Mouse (Mus musculus): ENCODE measurements around the gene Sytl2. TPM values are rescaled to one million over a fixed set of nuclear protein-coding genes. Genes with fewer than 3 reads are reported as not detected.

The Sytl2 gene
- polyA plus RNA-seq, 1 experiment from 2014 or later: 8.9 TPM

DNA sequence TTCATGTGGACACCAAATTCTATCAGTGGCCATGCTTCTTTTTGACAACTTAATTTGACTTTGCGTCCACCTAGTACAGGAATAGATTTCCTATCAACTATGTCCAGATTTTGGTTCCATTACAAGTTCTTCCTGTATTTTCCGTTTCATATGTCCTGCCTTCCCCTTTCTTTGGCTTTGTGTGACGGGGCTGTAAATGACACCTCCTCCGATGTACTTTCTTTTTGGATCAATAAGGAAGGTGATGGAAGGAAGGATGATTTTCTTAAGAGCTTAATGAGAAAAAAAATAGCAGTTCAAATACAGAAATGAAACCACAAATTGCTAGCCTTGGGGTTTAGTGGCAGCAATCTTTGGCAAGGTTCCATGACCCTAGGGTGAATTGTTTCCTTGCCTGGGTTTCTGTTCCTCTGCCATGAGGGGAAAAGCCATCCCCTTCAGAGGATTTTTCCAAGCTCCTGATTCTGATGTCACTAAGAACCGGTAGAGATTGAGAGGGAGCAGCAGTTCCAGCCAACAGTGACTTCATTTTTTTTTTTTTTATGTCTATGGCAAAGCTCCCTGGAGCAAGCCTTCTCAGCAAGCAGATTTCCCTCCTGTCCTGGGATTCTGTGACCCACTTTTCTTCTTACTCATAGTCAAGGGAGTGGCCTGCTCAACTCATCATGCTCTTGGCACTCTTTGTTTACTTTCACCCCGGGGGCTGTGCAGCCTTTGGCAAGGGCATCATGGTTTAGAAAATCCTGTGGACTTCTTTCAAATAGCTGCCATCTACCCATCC lies 68.2 kb downstream of the Sytl2 start:
- no peak overlapping the region for H3K9ac ChIP-seq (replicated peaks)
- no peaks in the 10 kb centered on the region for H3K4me1 ChIP-seq (replicated peaks)
- ATAC-seq (ENCODE audit: insufficient number of reproducible peaks, insufficient read depth, low FRiP score, low TSS enrichment, low read depth): no peak
- no peak overlapping the region for H3K4me2 ChIP-seq
- no peak overlapping the region for H3K4me3 ChIP-seq (replicated peaks)
- no peaks in the 10 kb centered on the region for H3K9me3 ChIP-seq
- 85% methylated on average over 6 of the region's 6 CpGs for WGBS
- H3K36me3 ChIP-seq: no peaks in the 10 kb centered on the region
- peaks cover 4% of the 10 kb centered on the region; the same call in 1 of the 2 replicates for H3K27me3 ChIP-seq
- no peak overlapping the region for H3K27ac ChIP-seq

DNA sequence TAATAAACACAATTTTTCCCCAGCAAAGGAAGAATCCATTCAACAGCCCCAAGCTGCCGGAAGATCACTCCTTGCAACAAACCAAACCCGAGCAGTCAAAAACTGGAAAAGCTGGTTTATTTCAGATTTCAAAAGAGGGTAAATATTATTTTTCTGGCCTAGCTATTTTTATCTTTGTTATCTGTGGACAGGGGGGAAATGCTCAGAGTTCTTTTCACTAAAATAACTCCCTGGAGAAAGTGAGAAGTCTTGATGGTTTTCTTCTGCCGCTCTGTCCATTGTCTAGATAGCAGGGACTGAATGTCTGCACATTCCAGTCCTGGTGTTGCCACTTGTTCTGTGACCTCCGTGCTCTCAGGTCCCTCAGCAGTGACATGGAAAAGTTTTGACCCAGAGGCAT lies 70.8 kb downstream of the Sytl2 start:
- Histone ChIP-seq H3K27me3 (no peaks in the 10 kb centered on the region), H3K4me3 (replicated peaks) (no peak overlapping the region), H3K9me3 (no peaks in the 10 kb centered on the region), H3K27ac (no peak overlapping the region), H3K4me1 (replicated peaks) (no peaks in the 10 kb centered on the region), H3K36me3 (no peaks in the 10 kb centered on the region), H3K4me2 (no peak overlapping the region), H3K9ac (replicated peaks) (no peak overlapping the region)
- WGBS: 79% methylated on average over 4 of the region's 4 CpGs
- ATAC-seq (ENCODE audit: insufficient number of reproducible peaks, insufficient read depth, low FRiP score, low TSS enrichment, low read depth): no peak

DNA sequence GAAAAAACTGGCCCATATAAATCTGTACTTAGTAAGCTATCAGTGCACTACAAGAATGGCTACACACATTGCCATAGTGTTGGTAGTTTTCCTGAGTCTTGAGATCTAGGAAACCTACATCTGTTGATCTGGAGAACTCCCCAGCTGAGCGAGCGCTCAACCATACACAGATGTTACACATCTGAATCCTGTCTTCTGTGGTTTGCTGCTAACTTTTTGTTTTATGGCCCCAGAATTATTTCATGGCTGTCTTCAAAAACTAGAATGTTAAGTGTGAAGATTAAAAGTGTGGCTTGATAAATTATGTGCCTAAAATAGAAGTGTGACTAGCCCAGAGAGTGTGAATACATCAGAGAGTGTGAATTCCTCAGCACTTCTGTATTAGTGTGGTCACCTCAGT lies 82.4 kb downstream of the Sytl2 start:
- Histone ChIP-seq H3K4me1 (replicated peaks) (peaks cover 5% of the 10 kb centered on the region; the same call in 1 of the 2 replicates), H3K4me3 (replicated peaks) (no peak overlapping the region), H3K27me3 (0 out of 2 replicates have a peak, but pooled peaks cover 5% of the 10 kb centered on the region), H3K9ac (replicated peaks) (no peak overlapping the region), H3K9me3 (no peaks in the 10 kb centered on the region), H3K4me2 (no peak overlapping the region), H3K27ac (no peak overlapping the region), H3K36me3 (no peaks in the 10 kb centered on the region)
- no peak for ATAC-seq (ENCODE audit: insufficient number of reproducible peaks, insufficient read depth, low FRiP score, low TSS enrichment, low read depth)
- 75% methylated on average over 2 of the region's 2 CpGs for WGBS

DNA sequence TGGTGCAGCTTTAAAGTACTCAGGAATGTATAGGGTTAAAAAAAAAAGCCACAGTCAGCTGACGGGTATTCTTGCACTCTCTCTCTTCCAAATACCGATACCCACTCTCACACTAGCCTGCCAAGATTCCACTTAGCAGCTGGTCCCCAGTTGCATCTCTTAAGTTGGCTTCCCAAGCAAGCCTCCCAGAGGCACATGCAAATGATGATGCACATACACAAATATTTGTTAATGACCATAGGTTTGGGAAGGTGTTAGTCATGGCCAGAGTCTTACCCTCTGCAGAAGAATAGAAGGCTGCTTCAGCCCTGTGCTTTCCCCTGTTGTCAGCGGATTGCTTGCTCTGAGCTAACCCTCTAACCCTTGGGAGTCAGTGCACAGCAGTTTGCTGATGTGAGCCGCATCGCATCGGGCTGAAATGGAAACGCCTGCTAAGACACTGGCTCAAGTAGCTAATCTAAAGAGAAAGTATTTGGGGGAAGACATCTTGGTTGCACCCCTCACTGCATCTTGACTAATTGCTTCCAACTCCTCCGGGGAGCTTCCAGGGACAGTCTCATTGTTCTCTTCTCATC lies 84.9 kb downstream of the Sytl2 start:
- H3K36me3 ChIP-seq: no peaks in the 10 kb centered on the region
- 20% methylated on average over 8 of the region's 8 CpGs for WGBS
- H3K9me3 ChIP-seq: no peaks in the 10 kb centered on the region
- no peak overlapping the region for H3K27ac ChIP-seq
- H3K9ac ChIP-seq (replicated peaks): no peak overlapping the region
- 0 out of 2 replicates have a peak, but pooled peaks cover 5% of the 10 kb centered on the region for H3K27me3 ChIP-seq
- H3K4me1 ChIP-seq (replicated peaks): peaks cover 5% of the 10 kb centered on the region; the same call in 1 of the 2 replicates
- no peak overlapping the region; the same call in 1 of the 2 replicates for H3K4me2 ChIP-seq
- H3K4me3 ChIP-seq (replicated peaks): no peak overlapping the region
- no peak for ATAC-seq (ENCODE audit: insufficient number of reproducible peaks, insufficient read depth, low FRiP score, low TSS enrichment, low read depth)

DNA sequence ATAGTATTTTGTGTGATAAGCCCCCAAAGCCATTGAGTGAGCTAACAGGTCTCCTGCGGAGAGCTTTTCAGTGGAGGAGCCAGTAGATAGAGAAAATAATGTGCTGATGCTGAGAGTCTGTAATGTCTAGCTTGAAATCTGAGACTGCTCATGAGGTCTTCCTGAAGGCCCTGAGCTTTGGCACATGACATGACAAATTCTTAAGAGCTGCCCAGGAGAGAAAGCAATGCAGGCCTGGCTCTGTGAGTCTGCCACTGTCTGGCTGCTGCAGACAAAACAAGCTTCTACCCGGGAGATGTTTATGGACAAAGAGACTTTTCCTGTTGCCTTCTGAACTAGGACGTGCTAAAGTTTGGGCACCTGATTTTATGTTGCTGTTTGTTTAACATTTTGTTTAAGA lies 87.7 kb downstream of the Sytl2 start:
- whole genome bisulfite sequencing: 53% methylated on average over 3 of the region's 3 CpGs
- Histone ChIP-seq H3K4me3 (replicated peaks) (no peak overlapping the region), H3K27ac (no peak overlapping the region), H3K9ac (replicated peaks) (no peak overlapping the region), H3K4me1 (replicated peaks) (peaks cover 5% of the 10 kb centered on the region; the same call in 1 of the 2 replicates), H3K4me2 (no peak overlapping the region), H3K27me3 (0 out of 2 replicates have a peak, but pooled peaks cover 5% of the 10 kb centered on the region), H3K36me3 (no peaks in the 10 kb centered on the region), H3K9me3 (no peaks in the 10 kb centered on the region)
- ATAC-seq (ENCODE audit: insufficient number of reproducible peaks, insufficient read depth, low FRiP score, low TSS enrichment, low read depth): no peak

DNA sequence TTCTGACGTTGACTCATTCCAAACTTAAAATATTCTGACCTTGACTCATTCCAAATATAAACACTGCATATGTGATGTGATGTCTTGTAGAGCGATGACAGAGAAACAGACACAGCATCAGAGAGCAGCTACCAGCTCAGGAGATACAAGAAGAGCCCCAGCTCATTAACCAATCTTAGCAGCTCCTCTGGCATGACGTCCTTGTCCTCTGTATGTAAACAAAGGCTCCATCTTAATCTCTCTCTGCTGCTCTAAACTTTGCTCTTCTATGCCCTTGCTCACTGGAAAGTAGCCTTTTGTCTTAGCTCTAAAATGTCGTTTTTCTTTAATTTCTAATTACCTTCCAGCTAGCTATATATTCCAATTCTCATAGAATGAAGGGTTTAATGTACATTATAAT lies 93.0 kb downstream of the Sytl2 start:
- Histone ChIP-seq H3K4me2 (no peak overlapping the region), H3K36me3 (no peaks in the 10 kb centered on the region), H3K27ac (no peak overlapping the region), H3K9ac (replicated peaks) (no peak overlapping the region), H3K4me3 (replicated peaks) (no peak overlapping the region), H3K4me1 (replicated peaks) (no peaks in the 10 kb centered on the region), H3K27me3 (no peaks in the 10 kb centered on the region), H3K9me3 (no peaks in the 10 kb centered on the region)
- ATAC-seq (ENCODE audit: insufficient number of reproducible peaks, insufficient read depth, low FRiP score, low TSS enrichment, low read depth): no peak
- WGBS: 58% methylated on average over 4 of the region's 4 CpGs

DNA sequence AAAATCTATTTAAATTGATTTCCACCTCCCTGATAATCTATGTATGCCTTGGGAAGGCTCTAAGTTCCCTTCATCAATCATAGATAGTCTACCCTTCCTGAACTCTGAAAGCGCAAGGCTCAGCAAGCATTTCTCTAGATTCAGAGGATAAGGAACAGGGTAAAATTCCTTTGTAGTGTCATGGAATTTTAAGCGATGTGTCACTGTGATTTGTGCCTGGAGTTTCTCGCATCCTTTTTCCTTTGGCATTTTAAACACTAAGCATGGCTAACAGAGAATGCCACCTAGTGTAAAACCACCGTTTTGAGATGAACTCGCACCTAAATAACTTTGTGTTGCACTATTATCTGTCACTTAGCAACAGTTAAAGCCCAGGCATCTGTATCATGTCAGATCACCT lies 93.9 kb downstream of the Sytl2 start:
- H3K27ac ChIP-seq: no peak overlapping the region
- H3K27me3 ChIP-seq: no peaks in the 10 kb centered on the region
- no peaks in the 10 kb centered on the region for H3K9me3 ChIP-seq
- H3K36me3 ChIP-seq: no peaks in the 10 kb centered on the region
- H3K4me1 ChIP-seq (replicated peaks): no peaks in the 10 kb centered on the region
- ATAC-seq (ENCODE audit: insufficient number of reproducible peaks, insufficient read depth, low FRiP score, low TSS enrichment, low read depth): no peak
- WGBS: 50% methylated on average over 5 of the region's 5 CpGs
- no peak overlapping the region for H3K9ac ChIP-seq (replicated peaks)
- H3K4me2 ChIP-seq: no peak overlapping the region
- no peak overlapping the region for H3K4me3 ChIP-seq (replicated peaks)

DNA sequence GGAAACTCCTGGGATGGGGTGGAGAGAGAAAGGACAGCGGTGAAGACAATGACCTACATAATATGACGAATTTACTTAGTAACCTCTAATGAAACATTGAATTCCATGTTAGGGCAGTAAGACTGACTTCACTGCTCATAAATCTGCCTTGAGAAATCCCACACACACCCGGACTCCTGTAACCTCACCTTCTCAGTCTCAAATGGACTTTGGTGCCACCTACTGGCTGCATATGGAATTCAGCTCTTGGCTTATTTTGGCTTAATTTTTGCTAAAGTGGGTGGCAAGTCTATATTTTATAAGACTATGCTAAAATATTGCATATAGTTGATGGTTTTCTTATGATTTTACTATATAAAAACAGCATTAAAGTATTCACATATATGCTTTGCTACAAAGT lies 107.9 kb downstream of the Sytl2 start:
- no peak overlapping the region for H3K4me3 ChIP-seq (replicated peaks)
- H3K4me2 ChIP-seq: no peak overlapping the region
- H3K4me1 ChIP-seq (replicated peaks): no peaks in the 10 kb centered on the region
- no peaks in the 10 kb centered on the region for H3K9me3 ChIP-seq
- no peaks in the 10 kb centered on the region for H3K36me3 ChIP-seq
- H3K27ac ChIP-seq: no peak overlapping the region
- WGBS: 40% methylated on average over 3 of the region's 3 CpGs
- ATAC-seq (ENCODE audit: insufficient number of reproducible peaks, insufficient read depth, low FRiP score, low TSS enrichment, low read depth): no peak
- H3K27me3 ChIP-seq: no peaks in the 10 kb centered on the region
- H3K9ac ChIP-seq (replicated peaks): no peak overlapping the region

DNA sequence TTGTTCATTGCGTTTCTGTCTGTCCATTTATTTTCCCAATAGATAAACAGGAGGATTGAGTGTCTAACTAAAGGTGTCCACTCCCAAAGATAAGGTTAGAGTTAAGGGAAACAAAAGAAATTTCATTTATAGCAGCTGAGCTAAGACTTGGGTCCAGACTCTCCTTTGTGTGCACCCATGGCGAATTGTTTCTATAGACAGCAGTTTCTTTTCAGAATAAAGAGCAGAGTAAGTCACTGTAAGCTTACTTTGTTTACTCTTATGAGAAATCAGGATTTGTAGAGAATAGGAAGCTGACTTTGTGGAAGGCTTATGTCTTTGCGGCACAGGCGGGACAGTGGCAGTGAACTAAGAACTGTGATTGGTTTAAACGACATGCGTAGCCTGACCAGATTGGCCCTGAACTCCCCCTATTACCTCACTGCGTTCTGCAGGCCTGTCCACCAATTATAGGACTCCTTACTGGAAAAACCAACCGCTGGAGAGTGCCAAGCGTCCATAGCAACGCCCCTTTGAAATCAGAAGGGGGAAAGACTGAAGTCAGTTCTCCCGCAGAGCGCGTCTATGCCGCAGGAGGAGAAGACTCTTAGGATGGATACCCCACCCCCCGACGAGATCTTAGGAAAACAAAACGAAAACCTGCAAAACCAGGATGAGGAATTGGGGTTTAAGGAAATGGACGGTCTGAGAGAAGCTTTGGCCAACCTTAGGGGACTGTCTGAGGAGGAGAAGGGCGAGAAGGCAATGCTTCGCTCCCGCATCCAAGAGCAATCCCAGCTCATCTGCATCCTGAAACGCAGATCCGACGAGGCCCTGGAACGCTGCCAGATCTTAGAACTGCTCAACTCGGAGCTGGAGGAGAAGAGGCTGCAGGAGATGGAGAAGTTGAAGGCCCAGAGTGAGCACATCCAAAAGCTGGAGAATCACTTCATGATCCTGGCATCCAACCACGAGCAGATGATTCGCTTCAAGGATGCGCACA lies 124.3 kb downstream of the Sytl2 start, which contains the start of gene Ccdc89:
Gene Ccdc89 (plus strand): TSS at position 558 of the 982 bp plus-strand sequence.
- H3K4me3 ChIP-seq (replicated peaks): peak within 1 kb of the TSS; percentile 37
- no peak within 1 kb of the TSS for H3K27ac ChIP-seq
- 24% methylated on average over 29 of the region's 29 CpGs for WGBS

DNA sequence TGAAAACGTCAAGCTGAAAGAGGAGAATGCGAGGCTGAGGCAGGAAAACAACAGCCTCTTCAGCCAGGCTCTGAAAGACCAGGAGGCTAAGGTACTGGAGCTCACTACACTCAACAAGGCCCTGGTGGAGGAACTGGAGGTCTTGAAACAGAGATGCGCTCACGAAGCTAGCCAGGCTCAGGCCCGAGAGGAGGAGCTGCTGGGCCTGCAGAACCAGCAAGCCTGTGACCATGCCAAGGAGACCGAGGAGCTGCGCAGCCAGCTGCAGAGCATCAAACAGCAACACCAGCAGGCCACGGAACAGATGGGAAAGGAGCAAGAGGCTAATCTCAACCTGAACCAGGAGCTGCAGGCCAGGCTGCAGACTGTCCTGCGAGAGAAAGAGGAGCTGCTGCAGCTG lies 125.0 kb downstream of the Sytl2 start:
- no peaks in the 10 kb centered on the region for H3K9me3 ChIP-seq
- ATAC-seq (ENCODE audit: insufficient number of reproducible peaks, insufficient read depth, low FRiP score, low TSS enrichment, low read depth): no peak
- WGBS: 68% methylated on average over 9 of the region's 9 CpGs

More for the DNA sequence above, 124.3 kb downstream of the Sytl2 start, which contains the start of gene Ccdc89:
- Histone ChIP-seq H3K4me1 (replicated peaks) (no peaks in the 10 kb centered on the region), H3K36me3 (no peaks in the 10 kb centered on the region), H3K9me3 (no peaks in the 10 kb centered on the region), H3K27me3 (no peaks in the 10 kb centered on the region), H3K9ac (replicated peaks) (peak within 1 kb of the TSS; percentile 50), H3K4me2 (peak within 1 kb of the TSS; percentile 62)
- peak; percentile 100 for ATAC-seq (ENCODE audit: insufficient number of reproducible peaks, insufficient read depth, low FRiP score, low TSS enrichment, low read depth)

DNA sequence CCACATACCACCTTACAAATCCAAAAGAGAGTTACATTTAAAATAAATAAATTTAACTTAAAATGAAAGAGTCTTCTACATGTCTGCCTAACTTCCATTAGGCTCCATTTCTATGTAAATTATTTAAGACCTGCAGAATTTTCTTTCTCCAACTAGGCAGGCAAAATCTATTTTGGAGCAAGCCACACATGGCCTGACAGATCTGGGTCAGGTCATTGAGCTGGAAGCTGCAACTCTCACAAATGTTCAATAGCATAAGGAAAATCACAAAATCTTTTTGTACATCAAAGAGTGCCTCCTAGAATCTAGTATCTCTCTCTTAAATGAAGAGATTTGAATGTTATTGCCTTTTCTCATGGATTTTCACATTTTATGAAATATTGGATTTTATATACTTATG lies 130.2 kb downstream of the Sytl2 start:
- no peaks in the 10 kb centered on the region for H3K4me1 ChIP-seq (replicated peaks)
- ATAC-seq (ENCODE audit: insufficient number of reproducible peaks, insufficient read depth, low FRiP score, low TSS enrichment, low read depth): no peak
- H3K9ac ChIP-seq (replicated peaks): no peak overlapping the region
- H3K36me3 ChIP-seq: no peaks in the 10 kb centered on the region
- H3K27ac ChIP-seq: no peak overlapping the region
- H3K4me3 ChIP-seq (replicated peaks): no peak overlapping the region
- H3K9me3 ChIP-seq: no peaks in the 10 kb centered on the region
- no peaks in the 10 kb centered on the region for H3K27me3 ChIP-seq
- H3K4me2 ChIP-seq: no peak overlapping the region

More for the DNA sequence above, 125.0 kb downstream of the Sytl2 start:
- Histone ChIP-seq H3K27ac (no peak overlapping the region), H3K4me3 (replicated peaks) (peak overlapping the region; percentile 37), H3K27me3 (no peaks in the 10 kb centered on the region), H3K4me1 (replicated peaks) (no peaks in the 10 kb centered on the region), H3K4me2 (peak overlapping the region; percentile 62; the same call in 1 of the 2 replicates), H3K9ac (replicated peaks) (no peak overlapping the region; the same call in 1 of the 2 replicates), H3K36me3 (no peaks in the 10 kb centered on the region)

All from limb, embryonic 12.5 days (tissue).